ENCODE assay signal across 26 mouse cellular contexts in genomic region chr2:153859581-153859980, GRCm38 (mm10). TPM values are rescaled to one million over a fixed set of nuclear protein-coding genes. Genes with fewer than 3 reads are reported as not detected.
DNase-seq lines count a peak whose midpoint lies in the region; ATAC-seq lines count a peak whose summit lies in the region.
"Had no signal": no experiment of that assay in that cellular context is flagged by ENCODE, and none has a peak within 500 bp of the region (broad histone marks: within the 10 kb centered on the region; RNA-seq: fewer than 3 reads in every experiment).

No protein-coding gene starts in this region.

- H3K36me3 ChIP-seq in liver, embryonic 12.5 days: no peaks in the 10 kb centered on the region
- H3K36me3 ChIP-seq: embryonic facial prominence, embryonic 15.5 days; forebrain, embryonic 10.5 days; heart, embryonic 15.5 days; hindbrain, embryonic 13.5 days; intestine, embryonic 15.5 days had no signal

- no peak overlapping the region for H3K4me2 ChIP-seq in liver, embryonic 12.5 days
- H3K4me2 ChIP-seq: embryonic facial prominence, embryonic 15.5 days; heart, embryonic 11.5 days; heart, embryonic 15.5 days; hindbrain, embryonic 13.5 days; intestine, embryonic 15.5 days had no signal

- 53% methylated on average over 2 of the region's 2 CpGs for WGBS in liver, embryonic 12.5 days (ENCODE audit: insufficient replicate concordance)

- H3K27ac ChIP-seq in liver, embryonic 12.5 days: no peak overlapping the region
- H3K27ac ChIP-seq: embryonic facial prominence, embryonic 15.5 days; forebrain, embryonic 10.5 days; heart, adult 2 months; heart, embryonic 15.5 days; hindbrain, embryonic 13.5 days; intestine, embryonic 15.5 days had no signal

- ATAC-seq in liver, embryonic 12.5 days: no peak
- ATAC-seq: forebrain, embryonic 16.5 days; intestine, embryonic 15.5 days had no signal

- DNase-seq in brain, adult 2 months (ENCODE audit: low read depth, low spot score): peak; percentile 87
- DNase-seq in cerebellum, adult 11 months: peak; percentile 79
- peak; percentile 75 for DNase-seq in cerebellum, adult 8-10 months
- peak; percentile 86 to 89 for DNase-seq in cerebellum, postnatal 14 days
- no peak for DNase-seq in frontal cortex, postnatal 10 days (ENCODE audit: low spot score in 2 of 2)
- no peak for DNase-seq in layer of hippocampus, adult 18-20 months (ENCODE audit: low spot score in 2 of 2)
- DNase-seq: adrenal gland, adult 8-10 months; gastrocnemius, postnatal 14 days; heart, adult 2 months; heart, postnatal 14 days; kidney, adult 18-20 months had no signal

- no peaks in the 10 kb centered on the region for H3K9me3 ChIP-seq in liver, embryonic 12.5 days (replicated peaks)
- H3K9me3 ChIP-seq: embryonic facial prominence, embryonic 15.5 days; forebrain, embryonic 10.5 days; heart, embryonic 15.5 days; hindbrain, embryonic 13.5 days; intestine, embryonic 15.5 days had no signal

- H3K9ac ChIP-seq in liver, embryonic 12.5 days: no peak overlapping the region
- H3K9ac ChIP-seq: embryonic facial prominence, embryonic 15.5 days; heart, embryonic 15.5 days; hindbrain, embryonic 13.5 days; intestine, embryonic 15.5 days had no signal

- H3K4me1 ChIP-seq in liver, embryonic 12.5 days: no peaks in the 10 kb centered on the region
- H3K4me1 ChIP-seq: forebrain, embryonic 10.5 days; heart, embryonic 15.5 days; hindbrain, embryonic 13.5 days; intestine, embryonic 15.5 days had no signal

- peaks cover 15% of the 10 kb centered on the region for H3K27me3 ChIP-seq in liver, embryonic 12.5 days (replicated peaks)
- H3K27me3 ChIP-seq: embryonic facial prominence, embryonic 15.5 days; hindbrain, embryonic 13.5 days; intestine, embryonic 15.5 days had no signal

- no peak overlapping the region for H3K4me3 ChIP-seq in liver, embryonic 12.5 days
- H3K4me3 ChIP-seq: embryonic facial prominence, embryonic 15.5 days; erythroblast, embryonic 14.5 days; forebrain, embryonic 10.5 days; heart, adult 2 months; heart, embryonic 15.5 days; hindbrain, embryonic 13.5 days; intestine, embryonic 15.5 days had no signal

RNA-seq across cellular contexts. Expression of gene Sun5, which starts 11.3 kb away (rescaled TPM):
- not detected for total RNA-seq in layer of hippocampus, adult 18-20 months (2021)
- polyA plus RNA-seq in liver, embryonic 12.5 days (2016; fragmentation: Nextera tagmentation; extraction: Ambion mirVana): not detected in 2 replicates
- total RNA-seq: adrenal gland, adult 8-10 months; adrenal gland, postnatal 4 days; ES-E14; gastrocnemius, adult 18-20 months; gastrocnemius, postnatal 14 days; heart, adult 2 months; heart, postnatal 14 days; hematopoietic stem cell, adult 5-6 weeks had no signal
- polyA plus RNA-seq: embryonic facial prominence, embryonic 15.5 days; erythroblast, embryonic 14.5 days; forebrain, embryonic 10.5 days; forebrain, embryonic 16.5 days; frontal cortex, adult 2 months; heart, adult 2 months; heart, embryonic 11.5 days; heart, embryonic 15.5 days; hindbrain, embryonic 13.5 days; intestine, embryonic 15.5 days; kidney, embryonic 14.5 days had no signal

RNA-seq across cellular contexts. Expression of gene Bpifb2, which starts 15.3 kb away (rescaled TPM):
- not detected for total RNA-seq in layer of hippocampus, adult 18-20 months (2021)
- not detected in 2 replicates for polyA plus RNA-seq in liver, embryonic 12.5 days (2016; fragmentation: Nextera tagmentation; extraction: Ambion mirVana)
- total RNA-seq: ES-E14; gastrocnemius, adult 18-20 months; gastrocnemius, postnatal 14 days; heart, adult 2 months; heart, postnatal 14 days; hematopoietic stem cell, adult 5-6 weeks had no signal
- polyA plus RNA-seq: embryonic facial prominence, embryonic 15.5 days; erythroblast, embryonic 14.5 days; forebrain, embryonic 10.5 days; forebrain, embryonic 16.5 days; heart, adult 2 months; heart, embryonic 11.5 days; heart, embryonic 15.5 days; hindbrain, embryonic 13.5 days; intestine, embryonic 15.5 days; kidney, embryonic 14.5 days had no signal

RNA-seq across cellular contexts. Expression of gene Bpifb6, which starts 40.6 kb away (rescaled TPM):
- not detected for total RNA-seq in layer of hippocampus, adult 18-20 months (2021)
- polyA plus RNA-seq in liver, embryonic 12.5 days (2016; fragmentation: Nextera tagmentation; extraction: Ambion mirVana): not detected in 2 replicates
- total RNA-seq: ES-E14; gastrocnemius, adult 18-20 months; gastrocnemius, postnatal 14 days; heart, adult 2 months; heart, postnatal 14 days; hematopoietic stem cell, adult 5-6 weeks had no signal
- polyA plus RNA-seq: embryonic facial prominence, embryonic 15.5 days; erythroblast, embryonic 14.5 days; forebrain, embryonic 10.5 days; forebrain, embryonic 16.5 days; heart, adult 2 months; heart, embryonic 11.5 days; heart, embryonic 15.5 days; hindbrain, embryonic 13.5 days; intestine, embryonic 15.5 days; kidney, embryonic 14.5 days had no signal

RNA-seq across cellular contexts. Expression of gene Bpifb3, which starts 58.4 kb away (rescaled TPM):
- not detected for total RNA-seq in layer of hippocampus, adult 18-20 months (2021)
- polyA plus RNA-seq in liver, embryonic 12.5 days (2016; fragmentation: Nextera tagmentation; extraction: Ambion mirVana): not detected in 2 replicates
- total RNA-seq: adrenal gland, adult 8-10 months; adrenal gland, postnatal 4 days; ES-E14; gastrocnemius, adult 18-20 months; gastrocnemius, postnatal 14 days; heart, adult 2 months; heart, postnatal 14 days; hematopoietic stem cell, adult 5-6 weeks had no signal
- polyA plus RNA-seq: erythroblast, embryonic 14.5 days; forebrain, embryonic 10.5 days; forebrain, embryonic 16.5 days; heart, adult 2 months; heart, embryonic 11.5 days; heart, embryonic 15.5 days; intestine, embryonic 15.5 days; kidney, embryonic 14.5 days had no signal

Comparison
In these comparisons a context has a peak if more than half of its experiments do, and no peak if none do; other contexts are left out.
1. DNase-seq: peak in brain, adult 2 months (single experiment), cerebellum, adult 11 months (single experiment), cerebellum, adult 8-10 months (single experiment) and cerebellum, postnatal 14 days (2 of 2); none in frontal cortex, postnatal 10 days (0 of 2) and layer of hippocampus, adult 18-20 months (0 of 2).